Mouse (Mus musculus) midbrain, embryonic 14.5 days (tissue): ENCODE measurements around the gene Tmem86b. TPM values are rescaled to one million over a fixed set of nuclear protein-coding genes. Genes with fewer than 3 reads are reported as not detected.

Experiments used
- ATAC-seq: fragments of 200-750 bp; cut with Nextera tagmentation; 2 replicates; pipeline ENCODE4 v1.8.0; 2017; ENCODE audit warnings: moderate number of reproducible peaks, moderate library complexity; ENCODE audit not compliant: low FRiP score, low TSS enrichment
- DNase-seq: peaks from one replicate; pipeline ENCODE4 v3.0.0-alpha.2; 2015
- H3K27ac ChIP-seq: fragments of 300-500 bp; sonication (generic); replicated peaks from 2 replicates; pipeline ENCODE4 v1.5.1; 2014; ENCODE audit warnings: mild to moderate bottlenecking, low read depth, low read length, moderate library complexity
- H3K27me3 ChIP-seq: fragments of 300-500 bp; sonication (generic); 2 replicates; pipeline ENCODE4 v1.6.1; 2014; ENCODE audit warnings: low read length, control low read depth, mixed read lengths; ENCODE audit not compliant: control insufficient read depth, insufficient read depth
- H3K36me3 ChIP-seq: fragments of 300-500 bp; sonication (generic); 2 replicates; pipeline ENCODE4 v1.6.1; 2014; ENCODE audit warnings: low read length, control low read depth; ENCODE audit not compliant: control insufficient read depth, insufficient read depth
- H3K4me1 ChIP-seq: fragments of 300-500 bp; sonication (generic); 2 replicates; pipeline ENCODE4 v1.6.1; 2014; ENCODE audit warnings: mild to moderate bottlenecking, antibody characterized with exemption, low read length, control low read depth; ENCODE audit not compliant: control insufficient read depth, insufficient read depth
- H3K4me2 ChIP-seq: fragments of 300-500 bp; sonication (generic); 2 replicates; pipeline ENCODE4 v1.6.1; 2014; ENCODE audit warnings: mild to moderate bottlenecking, low read length, moderate library complexity
- H3K4me3 ChIP-seq: fragments of 300-500 bp; sonication (generic); replicated peaks from 2 replicates; pipeline ENCODE4 v1.5.1; 2014; ENCODE audit warnings: low read depth, low read length
- H3K9ac ChIP-seq: fragments of 300-500 bp; sonication (generic); replicated peaks from 2 replicates; pipeline ENCODE4 v1.6.1; 2014; ENCODE audit warnings: mild to moderate bottlenecking, low read length, moderate library complexity
- H3K9me3 ChIP-seq: fragments of 300-500 bp; sonication (generic); 2 replicates; pipeline ENCODE4 v1.6.1; 2016; ENCODE audit warnings: low read length, control low read depth, mixed read lengths; ENCODE audit not compliant: control insufficient read depth
- WGBS: fragments of 180-500 bp; shearing (Covaris S2); extraction: QIAGEN DNeasy Blood & Tissue Kit; methylation state at CpG from one replicate; pipeline ENCODE4 v1.1.7; 2014; 5-methylcytosine and 5-hydroxymethylcytosine counted together
- polyA plus RNA-seq: library from polyadenylated mRNA; unstranded; fragments of >200 nt; fragmentation: Nextera tagmentation; extraction: Ambion mirVana; gene quantifications from 2 replicates; pipeline ENCODE4 v1.2.1, GENCODE M21; 2014

Gene Tmem86b
- polyA plus RNA-seq, 1 experiment from 2014 or later: 3.2 TPM

DNA sequence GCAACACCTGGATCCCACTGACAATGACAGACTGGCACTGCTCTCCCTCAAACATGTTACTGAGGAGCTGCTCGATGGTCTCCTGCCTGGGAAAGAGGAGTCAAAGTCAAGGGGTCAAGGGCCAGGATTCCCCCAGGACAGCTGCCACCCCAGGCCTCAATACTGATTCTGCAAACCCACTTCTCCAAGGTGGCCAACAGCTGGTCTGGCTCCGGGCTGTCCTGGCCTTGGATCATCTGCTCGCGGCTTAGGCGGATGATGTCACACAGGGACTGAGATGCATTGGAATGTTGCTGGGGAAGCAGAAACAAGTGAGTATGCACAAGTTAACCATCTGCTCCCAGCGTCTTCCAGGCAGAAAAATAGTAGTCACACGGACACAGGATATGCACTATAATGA, 10.7 kb upstream of the Tmem86b start:
- no peaks in the 10 kb centered on the region for H3K9me3 ChIP-seq
- H3K27me3 ChIP-seq: no peaks in the 10 kb centered on the region
- H3K9ac ChIP-seq: no peak overlapping the region
- H3K4me1 ChIP-seq: no peaks in the 10 kb centered on the region
- no peak overlapping the region for H3K27ac ChIP-seq
- no peak overlapping the region for H3K4me2 ChIP-seq
- H3K4me3 ChIP-seq: no peak overlapping the region
- peaks cover 84% of the 10 kb centered on the region for H3K36me3 ChIP-seq
- ATAC-seq: no peak
- 91% methylated on average over 7 of the region's 7 CpGs for WGBS
- no peak for DNase-seq

GRCm38 (mm10) chr7:4641155-4641554, 9.9 kb upstream of the Tmem86b start:
- Histone ChIP-seq H3K27ac (no peak overlapping the region), H3K4me3 (no peak overlapping the region), H3K4me2 (no peak overlapping the region), H3K27me3 (no peaks in the 10 kb centered on the region), H3K4me1 (no peaks in the 10 kb centered on the region), H3K9ac (no peak overlapping the region), H3K9me3 (no peaks in the 10 kb centered on the region), H3K36me3 (peaks cover 89% of the 10 kb centered on the region)
- ATAC-seq (no peak), DNase-seq (no peak)
- WGBS: 82% methylated on average over 11 of the region's 11 CpGs

DNA sequence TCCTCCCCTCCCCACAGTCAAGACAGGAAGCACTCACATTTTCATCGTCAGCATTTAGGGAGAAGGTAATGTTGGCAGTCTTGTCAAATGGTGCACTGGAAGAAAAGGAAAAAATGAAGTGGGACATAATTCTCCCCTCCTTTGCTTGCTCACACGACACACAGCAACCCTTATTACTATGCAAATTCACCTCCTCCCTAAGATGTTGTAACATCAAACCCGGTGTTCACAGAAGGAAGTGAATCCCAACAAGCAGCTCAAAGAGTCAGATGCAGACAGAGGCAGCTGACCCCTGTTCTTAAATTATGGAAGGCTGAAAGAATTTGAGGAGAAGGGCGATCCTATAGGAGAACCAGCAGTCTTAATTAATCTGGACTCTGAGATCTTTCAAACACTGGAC, 5.0 kb upstream of the Tmem86b start:
- 91% methylated on average over 4 of the region's 4 CpGs for WGBS
- DNase-seq: no peak
- peaks cover 88% of the 10 kb centered on the region for H3K36me3 ChIP-seq
- H3K4me1 ChIP-seq: no peaks in the 10 kb centered on the region
- H3K4me2 ChIP-seq: no peak overlapping the region
- no peak for ATAC-seq
- no peak overlapping the region for H3K27ac ChIP-seq
- no peak overlapping the region for H3K9ac ChIP-seq
- no peaks in the 10 kb centered on the region for H3K27me3 ChIP-seq
- no peaks in the 10 kb centered on the region for H3K9me3 ChIP-seq
- H3K4me3 ChIP-seq: no peak overlapping the region

GRCm38 (mm10) chr7:4630198-4630597, 1.0 kb downstream of the Tmem86b start:
- H3K4me3 ChIP-seq: no peak overlapping the region
- H3K27me3 ChIP-seq: no peaks in the 10 kb centered on the region
- 91% methylated on average over 1 of the region's 1 CpGs for WGBS

GRCm38 (mm10) chr7:4629586-4629985, 1.6 kb downstream of the Tmem86b start:
- no peaks in the 10 kb centered on the region for H3K4me1 ChIP-seq
- no peaks in the 10 kb centered on the region for H3K27me3 ChIP-seq
- H3K4me2 ChIP-seq: no peak overlapping the region
- H3K4me3 ChIP-seq: no peak overlapping the region
- H3K36me3 ChIP-seq: peaks cover 62% of the 10 kb centered on the region
- 94% methylated on average over 5 of the region's 5 CpGs for WGBS
- no peaks in the 10 kb centered on the region for H3K9me3 ChIP-seq
- DNase-seq (no peak), ATAC-seq (no peak)
- no peak overlapping the region for H3K9ac ChIP-seq
- H3K27ac ChIP-seq: no peak overlapping the region

More at GRCm38 (mm10) chr7:4630198-4630597, 1.0 kb downstream of the Tmem86b start:
- H3K36me3 ChIP-seq: peaks cover 67% of the 10 kb centered on the region
- no peak overlapping the region for H3K4me2 ChIP-seq
- no peaks in the 10 kb centered on the region for H3K9me3 ChIP-seq
- H3K27ac ChIP-seq: no peak overlapping the region
- DNase-seq: no peak
- H3K4me1 ChIP-seq: no peaks in the 10 kb centered on the region
- no peak overlapping the region for H3K9ac ChIP-seq
- no peak for ATAC-seq

GRCm38 (mm10) chr7:4625928-4626327, 5.3 kb downstream of the Tmem86b start:
- Histone ChIP-seq H3K4me3 (no peak overlapping the region), H3K27ac (no peak overlapping the region), H3K27me3 (no peaks in the 10 kb centered on the region), H3K4me2 (no peak overlapping the region), H3K9ac (no peak overlapping the region), H3K36me3 (peaks cover 28% of the 10 kb centered on the region), H3K4me1 (no peaks in the 10 kb centered on the region), H3K9me3 (no peaks in the 10 kb centered on the region)
- 85% methylated on average over 2 of the region's 2 CpGs for WGBS
- DNase-seq: no peak
- ATAC-seq: no peak

GRCm38 (mm10) chr7:4624343-4624742, 6.9 kb downstream of the Tmem86b start:
- no peaks in the 10 kb centered on the region for H3K4me1 ChIP-seq
- ATAC-seq: no peak
- no peaks in the 10 kb centered on the region for H3K27me3 ChIP-seq
- no peak for DNase-seq
- WGBS: 49% methylated on average over 1 of the region's 1 CpGs
- no peak overlapping the region for H3K4me3 ChIP-seq
- no peak overlapping the region for H3K9ac ChIP-seq
- H3K27ac ChIP-seq: no peak overlapping the region
- no peak overlapping the region for H3K4me2 ChIP-seq
- no peaks in the 10 kb centered on the region for H3K9me3 ChIP-seq
- peaks cover 14% of the 10 kb centered on the region for H3K36me3 ChIP-seq

- WGBS: 26% methylated on average over 4 of the region's 4 CpGs
- Histone ChIP-seq H3K9me3 (no peaks in the 10 kb centered on the region), H3K4me2 (no peak overlapping the region), H3K9ac (no peak overlapping the region), H3K27ac (no peak overlapping the region), H3K4me1 (no peaks in the 10 kb centered on the region), H3K4me3 (no peak overlapping the region), H3K36me3 (peaks cover 7% of the 10 kb centered on the region), H3K27me3 (no peaks in the 10 kb centered on the region)
- ATAC-seq: no peak; the same call in 1 of the 2 replicates
- peak; percentile 79 for DNase-seq
Measured at GRCm38 (mm10) chr7:4623544-4624189, 7.6 kb downstream of the Tmem86b start.

- WGBS: 39% methylated on average over 1 of the region's 1 CpGs
- H3K4me1 ChIP-seq: no peaks in the 10 kb centered on the region
- ATAC-seq (no peak), DNase-seq (peak; percentile 25)
- no peak overlapping the region for H3K9ac ChIP-seq
- no peaks in the 10 kb centered on the region for H3K27me3 ChIP-seq
- no peak overlapping the region for H3K4me2 ChIP-seq
- H3K9me3 ChIP-seq: no peaks in the 10 kb centered on the region
- H3K27ac ChIP-seq: no peak overlapping the region
- no peaks in the 10 kb centered on the region for H3K36me3 ChIP-seq
- H3K4me3 ChIP-seq: no peak overlapping the region
Measured at GRCm38 (mm10) chr7:4619979-4620378, 11.2 kb downstream of the Tmem86b start.
